Mouse (Mus musculus): ENCODE data around the gene Krt39. TPM values are rescaled to one million over a fixed set of nuclear protein-coding genes. Genes with fewer than 3 reads are reported as not detected.

Gene Krt39
- polyA plus RNA-seq (2014; fragmentation: Illumina TruSeq; extraction: RNeasy Lipid Tissue Mini Kit (QIAGEN cat#74804)): not detected

DNA sequence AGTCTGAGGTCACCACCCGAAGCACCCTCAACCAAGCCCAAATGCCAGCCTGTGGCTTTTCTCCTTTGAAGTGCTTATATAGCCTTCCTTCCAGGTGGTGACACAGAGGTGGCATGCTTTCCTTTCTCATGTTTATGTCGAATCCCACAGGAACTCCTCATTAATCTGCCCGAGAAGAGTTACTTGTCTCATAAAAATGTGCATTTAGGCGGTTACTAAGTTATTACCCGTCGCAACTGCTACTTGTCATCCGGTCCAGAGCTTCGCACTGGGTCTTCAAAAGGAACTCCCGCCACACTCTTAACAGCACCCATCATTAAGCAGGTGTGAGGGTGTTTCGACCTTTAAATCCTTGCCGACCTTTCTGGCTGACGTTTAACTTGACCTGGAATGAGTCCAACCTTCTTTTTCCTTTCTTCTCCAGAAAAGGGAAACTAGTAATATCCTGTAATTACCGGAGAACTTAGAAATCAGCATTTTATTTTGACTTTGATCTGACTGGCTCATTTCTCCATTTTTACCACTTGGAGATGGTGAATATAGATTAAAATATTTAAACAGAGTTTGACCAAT is at the start of gene Krt39:
TSS of gene Krt39 (minus strand) at position 51 of the 573 bp plus-strand sequence.

GRCm38 (mm10) chr11:99566530-99566929 is 45.4 kb upstream of the Krt39 start, which contains the start of gene Krtap3-1:
Gene Krtap3-1 (minus strand): TSS chr11:99566630.

DNA sequence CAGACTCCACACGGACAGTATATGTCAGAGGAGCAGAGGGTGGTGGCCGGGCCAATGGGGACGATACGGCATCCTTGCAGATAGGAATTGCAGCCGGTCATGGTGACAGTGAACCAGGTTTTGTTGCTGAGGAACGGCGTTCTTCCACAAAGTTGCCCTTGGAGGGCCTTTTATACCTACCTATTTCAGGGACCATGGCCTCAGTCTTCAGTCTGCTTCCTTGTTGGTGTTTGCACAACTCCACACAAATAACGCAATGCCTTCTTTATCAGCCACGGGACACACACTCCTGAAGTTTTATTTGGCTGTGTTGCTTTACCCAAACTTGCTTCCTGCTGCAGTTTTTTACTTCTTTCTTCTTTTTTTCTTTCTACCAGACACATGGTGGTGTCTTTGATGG is 38.2 kb upstream of the Krt39 start, which contains the start of gene Gm11939:
TSS of gene Gm11939 (minus strand) at position 101 of the 400 bp plus-strand sequence.

DNA sequence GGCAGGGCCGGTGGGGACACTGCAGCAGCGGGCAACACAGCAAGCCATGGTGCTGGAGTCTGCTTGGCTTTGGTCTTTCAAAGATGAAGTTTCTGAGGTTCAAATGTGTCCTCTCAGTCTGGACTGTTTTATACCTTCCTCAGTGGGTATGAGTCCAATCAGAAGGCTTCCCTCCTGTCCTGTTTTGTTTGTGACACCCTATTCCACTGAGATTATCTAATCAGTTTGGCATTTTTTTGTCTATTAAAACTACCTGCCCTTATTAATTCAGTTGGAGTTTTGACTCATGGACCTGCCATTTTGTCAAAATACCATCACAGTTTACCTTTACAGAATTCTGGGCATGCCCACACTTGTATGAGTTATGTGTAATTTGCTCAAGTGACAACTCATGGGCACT is 35.6 kb upstream of the Krt39 start, which contains the start of gene Krtap3-2:
TSS of gene Krtap3-2 (minus strand) at position 101 of the 400 bp plus-strand sequence.

DNA sequence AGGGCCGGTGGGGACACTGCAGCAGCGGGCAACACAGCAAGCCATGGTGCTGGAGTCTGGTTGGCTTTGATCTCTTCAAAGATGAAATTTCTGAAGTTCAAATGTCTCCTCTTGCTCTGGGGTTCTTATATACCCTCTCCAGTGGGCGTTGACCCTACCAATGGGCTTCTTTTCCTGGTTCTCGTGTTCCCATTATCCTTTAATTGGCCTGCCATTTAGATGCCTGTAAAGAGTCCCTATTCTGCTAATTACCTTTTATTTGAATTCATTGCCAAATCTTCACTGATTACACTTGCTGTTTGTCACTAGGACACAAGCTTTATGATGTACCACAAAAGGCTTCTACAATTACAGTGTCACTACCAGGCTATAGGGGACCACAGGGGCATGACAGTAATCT is 29.6 kb upstream of the Krt39 start, which contains the start of gene Krtap3-3:
TSS of gene Krtap3-3 (minus strand) at position 101 of the 400 bp plus-strand sequence.

DNA sequence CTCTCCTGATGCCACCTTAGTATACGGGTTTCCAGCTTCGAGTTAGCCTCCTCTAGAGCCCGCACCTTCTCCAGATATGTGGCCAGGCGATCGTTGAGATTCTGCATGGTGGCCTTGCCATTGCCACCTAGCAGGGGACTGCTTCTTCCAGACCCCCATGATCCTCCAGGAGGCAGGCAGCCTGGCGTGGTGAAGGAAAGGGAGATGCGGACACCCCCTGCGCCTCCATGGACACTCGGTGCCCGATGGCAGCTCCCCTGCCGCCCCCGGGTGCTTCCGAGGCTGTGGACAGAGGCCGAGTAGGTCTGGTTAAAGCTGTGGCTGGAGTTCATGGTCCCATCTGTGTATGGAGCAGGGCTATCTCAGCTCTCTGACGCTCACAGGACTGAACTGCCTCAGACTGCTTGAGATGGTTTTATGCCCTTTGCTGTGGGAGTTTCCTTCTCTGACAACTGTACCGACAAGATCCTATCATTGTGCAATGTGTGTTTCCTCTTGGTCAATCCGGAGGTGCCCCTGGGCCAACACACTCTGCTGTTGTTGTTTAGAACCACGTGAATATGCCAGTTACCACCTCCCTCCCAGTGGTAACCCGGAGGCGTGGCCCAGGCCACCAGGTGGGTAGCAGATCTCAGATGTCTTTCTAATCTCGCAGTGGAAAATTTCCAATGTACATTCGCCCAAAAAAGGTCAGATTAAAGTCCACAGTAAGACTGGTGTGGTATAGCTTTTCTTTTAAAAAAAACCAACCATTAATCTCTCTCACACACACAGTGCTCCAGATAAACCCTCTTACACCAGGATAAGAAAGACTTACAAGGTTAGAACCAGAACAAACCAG is 28.2 kb downstream of the Krt39 start, which contains the start of gene Krt23:
TSS of gene Krt23 (minus strand) at position 405 of the 841 bp plus-strand sequence.

Other genes starting within 250 kb of the Krt39 start
- gene Krt24, start 236.1 kb downstream of the Krt39 start, polyA plus RNA-seq (2014; fragmentation: Illumina TruSeq; extraction: RNeasy Lipid Tissue Mini Kit (QIAGEN cat#74804)): not detected
- not detected for gene Krt25, start 198.4 kb downstream of the Krt39 start, polyA plus RNA-seq (2014; fragmentation: Illumina TruSeq; extraction: RNeasy Lipid Tissue Mini Kit (QIAGEN cat#74804))
- not detected for gene Krt26, start 183.4 kb downstream of the Krt39 start, polyA plus RNA-seq (2014; fragmentation: Illumina TruSeq; extraction: RNeasy Lipid Tissue Mini Kit (QIAGEN cat#74804))
- not detected for gene Krt27, start 170.2 kb downstream of the Krt39 start, polyA plus RNA-seq (2014; fragmentation: Illumina TruSeq; extraction: RNeasy Lipid Tissue Mini Kit (QIAGEN cat#74804))
- not detected for gene Krt28, start 146.4 kb downstream of the Krt39 start, polyA plus RNA-seq (2014; fragmentation: Illumina TruSeq; extraction: RNeasy Lipid Tissue Mini Kit (QIAGEN cat#74804))
- 13.0 TPM for gene Krt10, start 132.0 kb downstream of the Krt39 start, polyA plus RNA-seq (2014; fragmentation: Illumina TruSeq; extraction: RNeasy Lipid Tissue Mini Kit (QIAGEN cat#74804))
- gene Krt12, start 99.1 kb downstream of the Krt39 start, polyA plus RNA-seq (2014; fragmentation: Illumina TruSeq; extraction: RNeasy Lipid Tissue Mini Kit (QIAGEN cat#74804)): not detected
- 3.6 TPM for gene Krt20, start 83.2 kb downstream of the Krt39 start, polyA plus RNA-seq (2014; fragmentation: Illumina TruSeq; extraction: RNeasy Lipid Tissue Mini Kit (QIAGEN cat#74804))
- gene Krt23, start 28.2 kb downstream of the Krt39 start, polyA plus RNA-seq (2014; fragmentation: Illumina TruSeq; extraction: RNeasy Lipid Tissue Mini Kit (QIAGEN cat#74804)): 0.29 TPM
- gene Krt40, start 21.8 kb upstream of the Krt39 start, polyA plus RNA-seq (2014; fragmentation: Illumina TruSeq; extraction: RNeasy Lipid Tissue Mini Kit (QIAGEN cat#74804)): not detected
- not detected for gene Krtap3-3, start 29.5 kb upstream of the Krt39 start, polyA plus RNA-seq (2014; fragmentation: Illumina TruSeq; extraction: RNeasy Lipid Tissue Mini Kit (QIAGEN cat#74804))
- gene Krtap3-2, start 35.5 kb upstream of the Krt39 start, polyA plus RNA-seq (2014; fragmentation: Illumina TruSeq; extraction: RNeasy Lipid Tissue Mini Kit (QIAGEN cat#74804)): not detected
- not detected for gene Gm11939, start 38.1 kb upstream of the Krt39 start, polyA plus RNA-seq (2014; fragmentation: Illumina TruSeq; extraction: RNeasy Lipid Tissue Mini Kit (QIAGEN cat#74804))
- not detected for gene Krtap3-1, start 45.3 kb upstream of the Krt39 start, polyA plus RNA-seq (2014; fragmentation: Illumina TruSeq; extraction: RNeasy Lipid Tissue Mini Kit (QIAGEN cat#74804))
- gene Krtap1-5, start 59.7 kb upstream of the Krt39 start, polyA plus RNA-seq (2014; fragmentation: Illumina TruSeq; extraction: RNeasy Lipid Tissue Mini Kit (QIAGEN cat#74804)): not detected
- gene Krtap1-4, start 62.3 kb upstream of the Krt39 start, polyA plus RNA-seq (2014; fragmentation: Illumina TruSeq; extraction: RNeasy Lipid Tissue Mini Kit (QIAGEN cat#74804)): not detected
- not detected for gene Krtap1-3, start 70.0 kb upstream of the Krt39 start, polyA plus RNA-seq (2014; fragmentation: Illumina TruSeq; extraction: RNeasy Lipid Tissue Mini Kit (QIAGEN cat#74804))
- not detected for gene Krtap9-3, start 76.8 kb upstream of the Krt39 start, polyA plus RNA-seq (2014; fragmentation: Illumina TruSeq; extraction: RNeasy Lipid Tissue Mini Kit (QIAGEN cat#74804))
- not detected for gene Gm11938, start 82.0 kb upstream of the Krt39 start, polyA plus RNA-seq (2014; fragmentation: Illumina TruSeq; extraction: RNeasy Lipid Tissue Mini Kit (QIAGEN cat#74804))
- not detected for gene Gm11937, start 88.9 kb upstream of the Krt39 start, polyA plus RNA-seq (2014; fragmentation: Illumina TruSeq; extraction: RNeasy Lipid Tissue Mini Kit (QIAGEN cat#74804))
- gene Krtap2-4, start 93.5 kb upstream of the Krt39 start, polyA plus RNA-seq (2014; fragmentation: Illumina TruSeq; extraction: RNeasy Lipid Tissue Mini Kit (QIAGEN cat#74804)): not detected
- not detected for gene Gm11562, start 99.1 kb upstream of the Krt39 start, polyA plus RNA-seq (2014; fragmentation: Illumina TruSeq; extraction: RNeasy Lipid Tissue Mini Kit (QIAGEN cat#74804))
- gene Krtap4-1, start 106.9 kb upstream of the Krt39 start, polyA plus RNA-seq (2014; fragmentation: Illumina TruSeq; extraction: RNeasy Lipid Tissue Mini Kit (QIAGEN cat#74804)): not detected
- not detected for gene Krtap4-2, start 113.7 kb upstream of the Krt39 start, polyA plus RNA-seq (2014; fragmentation: Illumina TruSeq; extraction: RNeasy Lipid Tissue Mini Kit (QIAGEN cat#74804))
- not detected for gene Krtap4-7, start 122.8 kb upstream of the Krt39 start, polyA plus RNA-seq (2014; fragmentation: Illumina TruSeq; extraction: RNeasy Lipid Tissue Mini Kit (QIAGEN cat#74804))
- not detected for gene Gm11555, start 128.9 kb upstream of the Krt39 start, polyA plus RNA-seq (2014; fragmentation: Illumina TruSeq; extraction: RNeasy Lipid Tissue Mini Kit (QIAGEN cat#74804))
- gene Gm11563, start 137.6 kb upstream of the Krt39 start, polyA plus RNA-seq (2014; fragmentation: Illumina TruSeq; extraction: RNeasy Lipid Tissue Mini Kit (QIAGEN cat#74804)): not detected
- not detected for gene Krtap4-6, start 144.6 kb upstream of the Krt39 start, polyA plus RNA-seq (2014; fragmentation: Illumina TruSeq; extraction: RNeasy Lipid Tissue Mini Kit (QIAGEN cat#74804))
- not detected for gene Gm14190, start 169.4 kb upstream of the Krt39 start, polyA plus RNA-seq (2014; fragmentation: Illumina TruSeq; extraction: RNeasy Lipid Tissue Mini Kit (QIAGEN cat#74804))
- gene Gm14180, start 213.0 kb upstream of the Krt39 start, polyA plus RNA-seq (2014; fragmentation: Illumina TruSeq; extraction: RNeasy Lipid Tissue Mini Kit (QIAGEN cat#74804)): not detected